Mouse (Mus musculus): ENCODE measurements around the gene Abcc10. TPM values are rescaled to one million over a fixed set of nuclear protein-coding genes. Genes with fewer than 3 reads are reported as not detected.

Gene Abcc10
- polyA plus RNA-seq, 1 experiment from 2014 or later = 5.5 TPM

DNA sequence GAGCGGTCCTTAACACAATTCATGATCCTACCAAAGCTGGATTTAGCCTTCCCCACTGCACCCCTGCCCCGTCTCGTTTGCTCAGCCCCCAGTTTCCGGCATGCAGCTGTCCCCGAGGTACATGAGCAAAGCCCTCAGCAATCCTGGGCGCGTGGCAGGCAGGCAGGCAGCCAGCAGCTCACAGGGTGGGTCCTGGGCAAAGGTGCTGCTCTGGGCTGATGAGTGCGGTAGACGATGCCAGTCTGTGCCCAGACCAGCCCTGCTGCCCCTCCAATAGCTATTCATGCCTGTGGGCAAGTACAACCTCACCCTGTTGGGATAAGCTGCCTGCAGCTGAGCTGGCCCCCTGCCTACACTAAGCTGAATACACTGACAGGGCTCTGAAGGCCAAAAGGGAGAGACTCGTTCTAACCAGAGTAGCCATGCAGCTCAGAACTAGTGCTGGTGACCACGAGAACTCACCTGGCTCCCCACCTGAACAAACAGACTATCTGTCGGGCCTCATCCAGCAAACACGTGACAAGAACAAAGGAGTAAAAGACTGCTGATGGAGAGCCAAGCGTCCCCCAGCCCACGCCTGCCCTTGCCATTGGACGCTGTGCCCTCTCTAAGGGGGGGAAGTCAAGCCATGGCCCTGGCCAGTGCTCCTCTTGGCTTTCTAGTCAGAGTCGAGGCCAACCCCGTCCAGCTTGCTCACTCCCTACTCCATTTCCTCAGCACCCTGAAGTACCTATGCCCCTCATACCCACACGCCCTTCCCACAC, 58.2 kb downstream of the Abcc10 start:
- no peaks in the 10 kb centered on the region for H3K4me1 ChIP-seq (ENCODE audit: insufficient read depth)
- no peak for TF ChIP-seq CTCF (IDR thresholded peaks at IDR 0.05; ENCODE audit: low read depth)
- no peak overlapping the region for H3K4me2 ChIP-seq
- H3K36me3 ChIP-seq (ENCODE audit: insufficient read depth) = peaks cover 87% of the 10 kb centered on the region
- DNase-seq = no peak
- H3K27ac ChIP-seq (ENCODE audit: low read depth) = no peak overlapping the region; the same call in 1 of the 2 replicates
- H3K4me3 ChIP-seq (ENCODE audit: low read depth, low read length) = no peak overlapping the region
- no peak for ATAC-seq (ENCODE audit: insufficient read depth)
- no peaks in the 10 kb centered on the region for H3K9me3 ChIP-seq (ENCODE audit: low read depth, low read length)
- 72% methylated on average over 19 of the region's 19 CpGs for WGBS
- H3K9ac ChIP-seq = peak overlapping the region; percentile 13; the same call in 1 of the 2 replicates
- H3K27me3 ChIP-seq (ENCODE audit: insufficient read depth, low read length) = no peaks in the 10 kb centered on the region

DNA sequence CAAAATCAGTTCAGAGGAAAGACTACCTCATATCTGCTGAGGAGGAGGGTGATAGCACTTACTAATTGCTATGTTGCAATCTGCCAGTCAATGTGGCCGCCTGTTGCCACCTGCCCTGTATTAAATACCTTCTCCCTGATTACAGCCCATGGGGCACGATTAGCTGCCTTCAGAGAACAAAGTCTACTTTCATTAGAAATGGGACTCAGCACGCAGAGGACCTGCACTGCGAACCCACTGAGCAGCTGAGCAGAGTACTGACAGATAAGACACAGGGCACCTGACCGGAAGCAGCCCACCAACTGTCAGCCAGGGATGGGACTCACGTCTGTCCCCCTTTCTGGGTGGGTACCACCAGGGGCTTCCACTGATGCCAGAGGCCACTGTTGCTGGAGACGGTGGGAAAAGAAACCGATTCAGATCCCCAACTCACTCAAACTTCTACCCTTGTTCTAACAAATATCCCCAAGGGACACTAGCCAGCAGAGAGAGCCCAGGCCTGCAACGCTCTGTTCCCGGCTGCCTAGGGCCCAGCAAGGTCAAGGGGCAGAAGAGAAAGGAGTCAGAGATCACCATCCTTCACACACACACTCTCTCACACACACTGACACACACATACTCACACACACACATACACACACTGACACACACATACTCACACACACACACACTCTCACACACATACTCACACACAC, 60.0 kb downstream of the Abcc10 start:
- Histone ChIP-seq H3K27me3 (ENCODE audit: insufficient read depth, low read length) (no peaks in the 10 kb centered on the region), H3K4me1 (ENCODE audit: insufficient read depth) (no peaks in the 10 kb centered on the region), H3K4me2 (no peak overlapping the region), H3K9ac (no peak overlapping the region), H3K36me3 (ENCODE audit: insufficient read depth) (peaks cover 89% of the 10 kb centered on the region), H3K27ac (ENCODE audit: low read depth) (no peak overlapping the region), H3K4me3 (ENCODE audit: low read depth, low read length) (no peak overlapping the region), H3K9me3 (ENCODE audit: low read depth, low read length) (no peaks in the 10 kb centered on the region)
- TF ChIP-seq CTCF (IDR thresholded peaks at IDR 0.05; ENCODE audit: low read depth) = no peak
- DNase-seq = no peak
- ATAC-seq (ENCODE audit: insufficient read depth) = no peak
- 74% methylated on average over 10 of the region's 10 CpGs for WGBS

DNA sequence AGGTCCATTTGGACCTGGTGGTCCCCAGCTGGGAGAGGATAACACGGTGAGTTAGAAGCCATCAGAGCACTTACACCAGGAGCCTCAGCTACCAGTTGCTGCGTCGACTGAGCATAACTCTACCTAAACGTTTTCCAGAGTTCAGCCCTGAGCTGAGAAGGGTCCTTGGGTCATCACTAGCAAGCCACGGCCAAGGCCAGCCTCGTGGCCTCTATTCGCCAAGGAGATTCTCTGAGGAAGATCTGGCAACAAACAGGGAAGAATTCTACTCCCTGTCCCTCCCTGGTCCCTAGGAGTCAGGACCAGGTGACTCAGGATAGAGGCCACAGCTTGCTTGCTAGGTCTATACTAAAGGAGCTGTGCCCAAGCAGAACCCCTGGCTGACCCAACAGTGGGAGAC, 60.6 kb downstream of the Abcc10 start:
- Histone ChIP-seq H3K9ac (no peak overlapping the region), H3K9me3 (ENCODE audit: low read depth, low read length) (no peaks in the 10 kb centered on the region), H3K4me3 (ENCODE audit: low read depth, low read length) (no peak overlapping the region), H3K4me2 (no peak overlapping the region), H3K36me3 (ENCODE audit: insufficient read depth) (peaks cover 90% of the 10 kb centered on the region), H3K4me1 (ENCODE audit: insufficient read depth) (no peaks in the 10 kb centered on the region), H3K27ac (ENCODE audit: low read depth) (no peak overlapping the region), H3K27me3 (ENCODE audit: insufficient read depth, low read length) (no peaks in the 10 kb centered on the region)
- DNase-seq (no peak), ATAC-seq (ENCODE audit: insufficient read depth) (no peak)
- TF ChIP-seq CTCF (IDR thresholded peaks at IDR 0.05; ENCODE audit: low read depth) = no peak
- 82% methylated on average over 7 of the region's 7 CpGs for WGBS

DNA sequence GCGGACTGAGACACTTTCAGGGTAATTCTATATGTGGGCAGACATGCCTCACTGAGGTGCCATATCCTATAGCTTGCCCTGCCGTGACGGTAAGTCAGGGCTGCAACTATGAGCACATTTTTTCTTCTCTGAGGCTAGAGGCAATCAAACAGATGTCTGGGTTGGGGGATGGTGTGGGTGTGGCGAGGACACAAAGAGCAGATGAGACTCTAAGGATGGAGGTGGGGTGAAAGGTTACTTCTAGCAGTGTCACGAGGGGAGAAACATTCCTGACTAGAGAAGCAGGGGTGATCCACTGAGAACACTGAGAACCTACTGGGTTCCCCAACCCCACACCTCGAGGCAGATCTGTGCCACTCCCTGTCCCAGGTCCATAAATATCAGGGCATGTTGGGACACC, 61.2 kb downstream of the Abcc10 start:
- H3K9ac ChIP-seq = no peak overlapping the region
- WGBS = 51% methylated on average over 6 of the region's 6 CpGs
- DNase-seq (no peak), ATAC-seq (ENCODE audit: insufficient read depth) (no peak)
- no peaks in the 10 kb centered on the region for H3K27me3 ChIP-seq (ENCODE audit: insufficient read depth, low read length)
- H3K4me1 ChIP-seq (ENCODE audit: insufficient read depth) = no peaks in the 10 kb centered on the region
- no peaks in the 10 kb centered on the region for H3K9me3 ChIP-seq (ENCODE audit: low read depth, low read length)
- no peak overlapping the region for H3K27ac ChIP-seq (ENCODE audit: low read depth)
- no peak for TF ChIP-seq CTCF (IDR thresholded peaks at IDR 0.05; ENCODE audit: low read depth)
- H3K4me3 ChIP-seq (ENCODE audit: low read depth, low read length) = no peak overlapping the region
- peaks cover 92% of the 10 kb centered on the region for H3K36me3 ChIP-seq (ENCODE audit: insufficient read depth)
- no peak overlapping the region for H3K4me2 ChIP-seq

DNA sequence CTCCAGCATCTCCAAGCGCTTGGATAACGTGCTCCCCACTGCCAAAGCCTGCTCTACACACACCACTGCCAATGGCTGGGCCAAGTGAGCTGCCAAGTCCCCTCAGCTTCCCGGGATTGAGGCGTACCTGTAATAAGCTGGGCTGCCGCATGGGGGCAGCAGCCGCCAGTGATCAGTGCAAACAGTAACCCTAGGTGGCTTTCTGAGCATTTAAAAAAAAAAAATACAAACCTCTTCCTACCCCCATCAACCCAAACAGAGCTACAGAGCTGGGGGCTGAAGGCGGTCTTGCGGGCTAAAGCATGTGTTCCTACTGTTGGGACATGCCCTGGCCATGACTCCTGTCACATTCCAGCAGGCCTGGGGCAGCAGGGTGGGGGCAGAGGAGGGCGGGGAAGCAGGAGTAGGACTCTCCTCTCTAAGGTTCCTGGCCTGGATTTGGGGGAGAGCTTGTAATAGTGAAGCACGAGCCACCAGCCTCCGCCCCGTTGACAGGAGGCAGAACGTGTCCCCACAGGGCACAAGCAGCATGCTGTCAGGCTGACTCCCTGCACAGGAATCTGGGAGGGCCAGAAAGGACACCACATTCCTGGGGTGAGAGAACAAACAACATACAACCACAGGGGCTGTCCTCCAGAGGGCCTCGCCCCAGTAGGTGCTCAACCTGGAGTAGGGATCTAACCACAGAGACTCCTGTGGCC, 62.1 kb downstream of the Abcc10 start:
- ATAC-seq (ENCODE audit: insufficient read depth) (peak; percentile 71), DNase-seq (peak; percentile 89)
- Histone ChIP-seq H3K27ac (ENCODE audit: low read depth) (no peak overlapping the region), H3K4me3 (ENCODE audit: low read depth, low read length) (no peak overlapping the region), H3K4me1 (ENCODE audit: insufficient read depth) (no peaks in the 10 kb centered on the region), H3K9me3 (ENCODE audit: low read depth, low read length) (no peaks in the 10 kb centered on the region), H3K4me2 (0 out of 2 replicates have a peak overlapping the region, but pooled peaks have one; percentile 15), H3K9ac (no peak overlapping the region), H3K27me3 (ENCODE audit: insufficient read depth, low read length) (no peaks in the 10 kb centered on the region), H3K36me3 (ENCODE audit: insufficient read depth) (peaks cover 92% of the 10 kb centered on the region)
- TF ChIP-seq CTCF (IDR thresholded peaks at IDR 0.05; ENCODE audit: low read depth) = peak; percentile 91
- WGBS = 20% methylated on average over 14 of the region's 14 CpGs

DNA sequence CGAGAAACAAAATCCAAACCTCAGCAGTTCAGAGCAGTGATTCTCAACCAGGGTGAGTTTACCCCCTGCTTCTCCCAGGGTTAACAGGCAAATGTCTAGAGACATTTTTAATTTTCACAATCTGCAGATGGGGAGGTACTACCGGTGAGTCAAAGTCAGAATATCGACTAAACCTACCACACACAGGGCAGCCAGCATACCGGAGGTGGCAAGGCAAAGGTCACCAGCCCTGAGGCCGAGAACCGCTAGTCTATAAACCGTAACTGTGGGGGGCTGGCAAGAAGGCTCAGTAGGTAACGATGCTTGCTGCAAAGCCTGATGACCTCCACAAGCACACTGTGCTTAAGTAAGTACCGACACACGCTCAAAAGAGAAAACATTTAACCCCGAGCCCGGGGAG, 62.6 kb downstream of the Abcc10 start:
- Histone ChIP-seq H3K9ac (no peak overlapping the region), H3K36me3 (ENCODE audit: insufficient read depth) (peaks cover 92% of the 10 kb centered on the region)

DNA sequence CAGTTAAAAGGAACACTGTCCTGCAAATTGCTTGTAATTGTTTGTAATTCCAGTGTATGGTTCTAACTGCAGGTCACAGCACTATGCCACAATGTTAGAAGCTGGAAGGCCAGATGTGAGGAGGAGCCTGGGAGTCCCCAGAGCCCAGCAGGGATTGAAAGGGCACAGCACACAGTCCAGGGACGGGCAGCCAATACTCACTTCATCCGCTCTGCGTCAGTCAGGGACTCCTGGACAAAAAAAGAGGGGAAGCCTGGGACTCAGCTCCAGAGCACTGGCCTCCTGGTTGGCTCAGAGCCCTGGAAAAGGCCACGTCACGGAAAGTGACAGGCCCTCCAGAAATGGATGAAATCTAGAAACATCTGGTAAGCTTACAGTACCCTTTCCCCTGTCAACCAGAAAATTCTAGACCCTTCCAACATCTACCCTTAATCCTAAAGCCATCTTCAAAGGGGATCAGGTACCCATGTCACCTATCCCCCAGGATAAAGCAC, 65.9 kb downstream of the Abcc10 start:
- H3K27me3 ChIP-seq (ENCODE audit: insufficient read depth, low read length) = no peaks in the 10 kb centered on the region
- peaks cover 94% of the 10 kb centered on the region for H3K36me3 ChIP-seq (ENCODE audit: insufficient read depth)
- H3K9me3 ChIP-seq (ENCODE audit: low read depth, low read length) = no peaks in the 10 kb centered on the region
- H3K4me2 ChIP-seq = no peak overlapping the region
- H3K4me1 ChIP-seq (ENCODE audit: insufficient read depth) = no peaks in the 10 kb centered on the region
- WGBS = 89% methylated on average over 5 of the region's 5 CpGs
- TF ChIP-seq CTCF (IDR thresholded peaks at IDR 0.05; ENCODE audit: low read depth) = no peak
- ATAC-seq (ENCODE audit: insufficient read depth) (no peak), DNase-seq (no peak)
- H3K27ac ChIP-seq (ENCODE audit: low read depth) = no peak overlapping the region
- no peak overlapping the region for H3K9ac ChIP-seq
- no peak overlapping the region for H3K4me3 ChIP-seq (ENCODE audit: low read depth, low read length)

More for the DNA sequence above, 62.6 kb downstream of the Abcc10 start:
- Histone ChIP-seq H3K27ac (ENCODE audit: low read depth) (no peak overlapping the region), H3K4me1 (ENCODE audit: insufficient read depth) (no peaks in the 10 kb centered on the region), H3K4me2 (no peak overlapping the region), H3K27me3 (ENCODE audit: insufficient read depth, low read length) (no peaks in the 10 kb centered on the region), H3K9me3 (ENCODE audit: low read depth, low read length) (no peaks in the 10 kb centered on the region), H3K4me3 (ENCODE audit: low read depth, low read length) (no peak overlapping the region)
- ATAC-seq (ENCODE audit: insufficient read depth) (no peak), DNase-seq (no peak)
- WGBS = 85% methylated on average over 12 of the region's 12 CpGs
- no peak for TF ChIP-seq CTCF (IDR thresholded peaks at IDR 0.05; ENCODE audit: low read depth)

All from lung, embryonic 14.5 days (tissue).